Mouse (Mus musculus) cortical plate, adult 2 months (tissue): ENCODE measurements around the gene Homer2.

Experiments used
- CTCF ChIP-seq: fragments of 200-500 bp; IDR thresholded peaks from 2 replicates; pipeline ENCODE4 v1.5.1; 2011; ENCODE audit warnings: mild to moderate bottlenecking, control low read depth, low read length; ENCODE audit not compliant: insufficient read depth; ENCODE audit errors: extremely low read depth
- POLR2A ChIP-seq: fragments of 200-500 bp; IDR thresholded peaks from 2 replicates; pipeline ENCODE4 v1.6.1; 2011; ENCODE audit warnings: mild to moderate bottlenecking, low read length, control low read depth; ENCODE audit not compliant: insufficient read depth; ENCODE audit errors: extremely low read depth

DNA sequence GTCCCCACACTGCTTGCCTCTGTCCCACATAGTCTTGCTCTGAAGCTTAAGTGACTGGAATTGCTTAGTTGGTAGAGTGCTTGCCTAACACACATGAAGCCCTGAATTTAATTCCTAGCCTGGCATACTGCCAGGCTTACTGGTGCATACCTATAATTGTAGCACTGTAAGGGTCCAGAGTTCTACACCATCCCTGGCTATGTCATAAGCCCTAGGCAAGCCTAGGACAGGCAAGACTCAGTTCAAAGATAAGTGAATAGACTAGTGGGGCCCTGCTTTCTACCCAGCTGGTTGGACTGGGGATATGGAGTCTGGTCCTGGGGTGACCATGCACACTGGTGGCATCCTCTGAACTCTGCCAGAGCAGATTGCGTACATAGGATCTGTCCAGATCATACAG is 109.7 kb downstream of the Homer2 start:
- no peak for TF ChIP-seq POLR2A
- no peak for TF ChIP-seq CTCF
